Mouse (Mus musculus) layer of hippocampus, postnatal 14 days (tissue): ENCODE data around the gene Xylt2. TPM values are rescaled to one million over a fixed set of nuclear protein-coding genes. Genes with fewer than 3 reads are reported as not detected.
"Not testable (repeated sequence)": the region's sequence is repeated elsewhere in the genome, so short reads cannot be mapped to it uniquely, and the experiment has no call there.

Source experiments
- DNase-seq, 2 experiments: peaks; one replicate each; pipeline ENCODE4 v3.0.0; 2021 to 2022; ENCODE audit warnings: low spot score in 2 of 2, mixed read lengths in 1 of 2
- long read RNA-seq, 2 experiments: library from polyadenylated mRNA; stranded (forward); transcript quantifications; one replicate each; pipeline ENCODE4 v2.0.0; 2021
- total RNA-seq, 2 experiments: library from RNA; stranded (reverse); gene quantifications; 2 replicates each; pipeline ENCODE4 v1.2.3; 2021

The Xylt2 gene
- 10 to 100 TPM; 27.3 to 36.0 TPM for total RNA-seq
- long read RNA-seq, experiment 1, transcript Xylt2-201 (11 exons, 3,442 nt), result major isoform, 54 of 78 reads
- long read RNA-seq, experiment 1, partial matches to known transcripts, result 4 of 78 reads
- long read RNA-seq, experiment 1, other reads (novel, unspliced or antisense), result 20 of 78 reads
- long read RNA-seq, experiment 2, transcript Xylt2-201 (11 exons, 3,442 nt), result major isoform, 25 of 41 reads
- long read RNA-seq, experiment 2, partial matches to known transcripts, result 0 of 41 reads
- long read RNA-seq, experiment 2, other reads (novel, unspliced or antisense), result 16 of 41 reads

DNA sequence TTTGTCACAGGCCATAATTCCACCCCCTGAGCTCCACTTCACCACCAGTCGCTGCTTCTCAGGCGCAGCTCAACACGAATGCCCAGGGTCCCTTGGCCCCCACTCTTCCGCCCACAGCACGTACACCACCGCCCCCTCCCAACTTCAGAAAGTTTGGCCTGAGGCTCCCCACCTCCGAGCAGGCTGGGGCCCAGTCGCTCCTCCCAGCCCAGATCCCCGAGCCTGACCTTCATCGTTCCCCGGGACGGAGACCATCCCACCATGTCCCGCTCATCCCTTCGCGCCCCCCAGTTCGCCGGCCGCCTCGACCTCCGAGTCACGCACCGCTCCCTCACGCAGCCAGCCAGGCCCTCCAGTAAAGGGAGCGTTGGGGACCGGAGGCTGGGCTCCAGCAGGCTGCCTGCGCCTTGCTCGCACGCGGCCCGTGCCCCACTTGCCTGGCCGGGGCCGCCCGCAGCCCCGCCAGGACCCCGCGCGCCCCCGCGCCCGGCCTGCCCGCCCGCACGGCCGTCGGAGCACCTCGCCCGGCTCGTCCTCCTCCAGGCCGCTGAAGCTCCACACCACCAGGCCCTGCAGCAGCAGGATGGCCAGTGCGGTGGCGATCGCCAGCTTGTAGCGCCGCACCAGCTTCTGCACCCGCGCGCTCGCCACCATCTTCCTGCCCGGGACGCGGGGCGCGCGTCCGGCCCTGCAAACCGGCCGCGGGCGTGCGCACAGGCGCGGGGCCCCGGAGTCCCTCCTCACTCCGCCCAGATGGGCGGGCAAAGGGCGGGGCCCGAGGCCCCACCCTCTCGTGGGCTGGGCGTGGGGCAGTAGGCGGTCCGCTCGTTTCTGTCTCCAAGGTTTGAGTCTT, at the start of gene Xylt2:
Gene Xylt2 (minus strand): TSS at position 762 of the 853 bp plus-strand sequence.
- DNase-seq, result peak; percentile 85 to 91

DNA sequence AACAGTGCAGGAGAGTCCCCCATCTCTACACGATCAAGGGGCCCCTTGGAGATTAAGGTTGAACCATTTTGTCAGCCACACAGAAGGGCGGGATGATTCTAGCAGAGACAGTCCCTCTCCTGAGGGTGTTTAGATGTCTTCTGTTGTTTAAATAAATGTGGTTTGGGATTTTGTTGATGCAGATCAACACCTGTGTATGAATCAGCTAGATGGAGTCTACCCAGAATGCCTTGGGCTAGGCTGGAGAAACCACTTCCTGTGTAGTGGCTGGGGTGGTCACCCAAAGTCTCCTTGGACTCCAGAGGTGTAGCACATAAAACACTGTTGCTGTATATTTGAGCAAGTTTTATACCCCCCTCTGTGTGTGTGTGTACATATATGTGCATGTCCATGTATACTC, 41.9 kb upstream of the Xylt2 start:
- no peak for DNase-seq

DNA sequence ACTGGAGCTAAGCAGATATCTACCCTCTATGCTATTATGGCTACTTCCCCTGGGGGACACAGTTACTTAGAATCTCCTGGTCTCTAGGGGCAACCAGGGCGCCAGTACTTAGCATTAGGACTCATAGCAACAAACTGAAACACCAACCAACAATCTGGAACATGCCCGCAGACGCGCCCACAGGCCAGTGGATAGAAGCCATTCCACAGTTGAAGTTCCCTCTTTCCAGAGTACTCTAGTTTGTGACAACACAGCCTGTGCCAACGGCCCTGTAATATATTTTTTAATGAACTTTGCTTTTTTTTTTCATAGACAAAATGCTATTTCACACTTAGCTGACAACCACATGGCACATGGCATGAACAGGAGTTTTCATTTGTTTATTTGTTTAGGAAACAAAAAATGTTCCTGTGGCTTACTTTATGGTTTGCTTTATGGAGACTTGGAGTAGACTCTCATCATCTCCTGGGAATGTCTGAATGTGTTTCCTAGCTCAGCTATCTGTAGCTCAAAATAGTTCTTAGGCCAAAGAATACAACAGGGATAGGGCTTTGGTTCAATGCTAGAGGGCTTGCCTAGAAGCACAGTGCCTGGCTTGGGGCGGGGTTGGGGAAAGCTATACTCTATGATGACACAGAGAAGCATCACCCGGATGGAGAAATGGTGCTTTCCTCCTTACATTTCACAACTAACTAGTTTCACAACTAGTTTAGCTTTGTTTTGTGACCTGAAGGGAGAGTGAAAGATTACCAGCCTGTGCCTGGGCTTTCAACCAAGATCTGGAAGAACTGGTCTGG, 41.0 kb upstream of the Xylt2 start:
- no peak for DNase-seq

DNA sequence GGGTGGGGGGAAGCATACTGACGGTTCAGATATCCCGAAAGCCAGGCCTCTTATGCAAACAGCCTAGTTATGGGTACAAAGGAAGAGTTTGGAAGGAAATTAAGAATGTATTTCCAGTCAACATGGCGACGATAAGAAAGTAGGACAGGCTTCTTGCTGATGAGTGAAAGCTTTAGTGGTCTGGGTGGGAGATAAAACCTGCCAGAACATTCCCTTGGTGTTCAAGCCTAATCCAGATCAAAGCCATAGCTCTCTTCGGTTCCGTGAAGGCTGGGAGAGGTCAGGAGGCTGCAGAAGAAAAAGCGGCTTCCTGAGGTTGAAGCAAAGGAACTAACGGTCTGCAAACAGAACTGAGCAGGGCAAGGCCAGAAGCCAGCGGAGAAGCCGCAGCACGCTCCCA, 39.9 kb upstream of the Xylt2 start:
- DNase-seq, result no peak

DNA sequence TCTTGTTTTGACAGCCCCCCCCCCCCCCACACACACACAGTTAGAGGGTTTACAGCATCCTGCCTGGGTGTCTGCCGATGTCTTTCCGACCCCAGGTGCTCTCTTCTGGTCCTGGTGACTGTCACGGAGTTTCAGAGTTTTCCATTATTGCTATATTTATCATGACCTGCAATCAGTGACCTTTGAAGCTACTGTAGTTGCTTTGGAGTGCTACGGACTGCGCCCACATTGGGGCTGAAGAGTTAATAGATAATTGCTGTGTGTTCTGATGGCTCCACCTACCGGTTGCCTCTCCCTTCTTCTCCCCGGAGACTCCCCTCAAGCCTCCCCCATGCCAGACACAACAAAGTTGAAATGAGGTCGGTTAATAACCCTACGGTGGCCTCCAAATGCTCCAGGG, 39.4 kb upstream of the Xylt2 start:
- DNase-seq, result no peak

DNA sequence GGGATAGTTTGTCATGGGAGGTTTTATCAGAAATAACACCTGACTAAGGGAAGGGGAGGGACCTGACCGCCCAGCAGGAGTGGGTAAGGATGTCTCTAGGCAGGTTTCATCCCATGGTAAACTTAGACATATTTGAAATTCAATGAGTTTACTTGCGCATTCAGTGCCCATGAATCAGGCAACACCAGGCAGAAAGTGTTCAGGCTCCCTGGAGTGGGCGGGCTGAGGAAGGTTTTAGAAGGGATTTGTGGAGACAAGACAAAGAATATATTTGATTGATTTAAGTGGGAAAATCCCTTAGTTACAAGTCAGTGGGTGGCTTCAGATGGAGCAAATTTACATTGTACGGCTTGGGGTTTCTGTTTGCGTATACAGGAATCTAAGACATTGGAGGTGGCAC, 38.3 kb upstream of the Xylt2 start:
- no peak for DNase-seq

DNA sequence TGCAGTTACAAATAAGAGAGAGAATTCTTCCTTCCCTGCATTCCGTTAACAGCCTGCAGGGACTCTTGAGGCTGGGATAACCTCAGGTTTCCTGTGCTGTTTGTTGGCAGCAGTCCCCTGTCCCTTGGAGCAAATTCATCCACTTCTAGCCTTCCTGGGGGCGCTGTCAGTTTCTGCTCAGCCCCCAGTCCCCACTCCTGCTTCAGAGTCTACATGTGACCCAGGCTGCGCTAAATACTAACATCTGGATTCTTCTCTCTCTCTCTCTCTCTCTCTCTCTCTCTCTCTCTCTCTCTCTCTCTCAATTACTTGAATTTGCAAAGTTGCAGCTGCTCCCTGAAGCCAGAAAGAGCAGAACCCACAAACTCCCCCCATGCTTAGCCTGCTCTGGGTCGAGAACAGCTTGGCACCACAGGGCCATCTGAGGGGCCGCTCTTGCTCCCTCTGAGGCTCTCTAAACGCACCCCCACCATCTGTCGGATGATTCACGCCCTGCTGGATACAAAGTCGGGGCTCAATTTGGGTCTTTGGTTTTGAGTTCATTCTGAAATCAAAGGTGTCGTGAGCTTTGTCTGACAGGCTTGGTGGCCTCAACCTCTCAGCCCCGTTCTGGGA, 36.0 kb upstream of the Xylt2 start:
- no peak for DNase-seq

DNA sequence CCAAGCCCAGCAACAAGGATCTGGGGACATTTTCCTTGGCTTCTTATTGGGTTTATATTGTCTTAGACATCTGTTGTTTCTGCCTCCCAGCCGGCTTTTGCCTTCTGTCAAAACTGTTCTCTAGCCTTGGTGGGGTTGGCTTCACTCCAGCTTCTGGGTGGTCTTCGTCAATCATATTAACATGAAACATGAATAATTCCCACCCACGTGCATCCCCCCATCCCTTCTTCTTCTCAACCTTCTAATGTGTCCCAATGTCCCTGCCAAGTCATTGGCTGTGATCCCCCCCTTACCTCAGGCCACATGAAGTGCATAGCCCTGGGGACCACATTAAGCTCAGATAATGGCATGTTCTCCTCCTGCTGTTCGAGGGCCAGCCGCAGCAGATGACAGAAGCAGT, 27.2 kb upstream of the Xylt2 start, which contains the start of gene Gm11541:
Gene Gm11541 (minus strand): TSS at position 28 of the 400 bp plus-strand sequence.
- DNase-seq, result no peak

DNA sequence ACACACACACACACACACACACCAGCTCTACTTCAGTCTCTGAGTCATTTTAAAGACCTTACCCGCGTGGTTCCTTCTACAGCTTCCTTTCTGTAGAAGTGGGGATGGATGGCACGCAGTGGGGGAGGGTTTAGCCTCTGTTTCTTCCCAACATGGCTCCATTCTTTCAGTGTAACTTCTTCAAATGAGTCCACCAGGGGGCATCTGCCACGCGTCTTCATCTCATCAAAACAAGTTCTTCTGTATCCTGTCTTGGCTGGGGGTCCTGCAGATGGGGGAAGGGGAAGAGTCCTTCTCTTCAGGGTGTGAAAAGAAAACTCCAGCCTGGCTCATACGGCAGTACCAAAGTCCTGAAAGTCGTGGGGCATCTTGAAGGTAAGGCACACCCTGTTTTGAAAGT, 26.7 kb upstream of the Xylt2 start:
- no peak for DNase-seq

DNA sequence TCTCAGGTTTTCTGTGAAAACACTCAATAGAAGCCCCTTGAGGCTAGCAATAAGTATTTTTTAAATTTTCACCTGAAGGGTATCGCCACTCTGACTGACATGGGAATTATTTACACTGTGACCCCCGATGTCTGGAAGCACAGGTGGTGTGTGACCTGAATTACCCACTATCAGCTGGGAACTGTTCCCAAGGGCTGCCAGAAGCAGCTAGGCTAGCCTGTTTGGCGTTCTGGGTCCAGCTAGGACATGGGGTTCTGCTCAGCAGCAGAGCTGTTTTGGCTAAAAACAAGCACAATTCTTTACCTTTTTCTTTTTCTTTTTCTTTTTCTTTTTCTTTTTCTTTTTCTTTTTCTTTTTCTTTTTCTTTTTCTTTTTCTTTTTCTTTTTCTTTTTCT, 24.9 kb upstream of the Xylt2 start:
- no peak for DNase-seq

DNA sequence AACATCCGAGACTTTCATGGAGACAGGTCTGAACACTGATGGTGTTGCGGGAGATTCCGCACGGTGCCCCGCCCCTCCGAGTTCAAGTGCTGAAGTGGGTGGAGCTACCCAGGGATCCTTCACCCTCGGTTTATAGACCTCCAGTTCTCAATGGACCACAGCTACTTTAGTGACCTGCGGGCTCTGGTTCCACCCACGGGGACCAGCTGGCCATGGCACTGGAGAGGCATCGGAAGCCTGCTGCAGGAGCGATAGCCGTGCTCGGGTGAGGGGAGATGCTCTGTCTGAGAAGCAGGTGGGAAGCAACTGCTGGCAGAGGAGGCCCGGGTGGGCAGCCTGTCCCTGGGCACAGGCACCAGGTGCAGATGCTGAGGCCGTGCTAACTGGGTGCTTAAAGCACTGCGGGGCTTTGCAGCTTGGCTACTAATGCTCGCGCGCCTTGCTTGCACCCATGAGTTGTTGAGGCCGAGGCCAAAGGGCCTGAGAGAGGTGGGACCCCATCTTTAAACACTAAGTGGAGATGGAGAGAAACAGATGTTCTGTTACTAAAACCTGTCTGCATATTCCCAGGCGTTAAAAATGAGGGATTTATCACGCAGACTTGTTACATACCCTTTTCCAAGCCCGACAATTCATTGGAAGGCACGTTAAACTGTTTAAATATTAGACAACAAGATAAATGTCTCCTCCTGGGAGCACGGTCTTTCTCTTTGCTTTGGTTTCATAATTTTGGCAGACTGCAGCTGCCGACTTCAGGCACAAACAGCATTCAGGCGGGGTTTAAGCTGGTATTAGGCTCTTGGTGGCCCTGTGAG, 24.3 kb upstream of the Xylt2 start:
- no peak for DNase-seq

DNA sequence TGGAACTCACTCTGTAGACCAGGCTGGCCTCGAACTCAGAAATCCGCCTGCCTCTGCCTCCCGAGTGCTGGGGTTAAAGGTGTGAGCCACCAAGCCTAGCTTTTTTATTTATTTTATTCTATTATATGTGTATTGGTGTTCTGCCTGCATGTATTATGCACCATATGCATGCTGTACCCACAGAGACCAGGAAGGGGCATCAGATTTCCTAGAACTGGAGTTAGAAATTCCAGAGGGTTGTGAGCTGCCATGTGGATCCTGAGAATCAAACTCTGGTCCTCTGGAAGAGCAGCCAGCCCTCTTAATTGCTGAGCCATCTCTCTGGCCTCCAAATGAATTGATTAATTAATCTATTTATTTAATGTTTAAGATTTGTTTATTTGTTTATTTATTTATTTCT, 22.1 kb upstream of the Xylt2 start:
- DNase-seq, result no peak

DNA sequence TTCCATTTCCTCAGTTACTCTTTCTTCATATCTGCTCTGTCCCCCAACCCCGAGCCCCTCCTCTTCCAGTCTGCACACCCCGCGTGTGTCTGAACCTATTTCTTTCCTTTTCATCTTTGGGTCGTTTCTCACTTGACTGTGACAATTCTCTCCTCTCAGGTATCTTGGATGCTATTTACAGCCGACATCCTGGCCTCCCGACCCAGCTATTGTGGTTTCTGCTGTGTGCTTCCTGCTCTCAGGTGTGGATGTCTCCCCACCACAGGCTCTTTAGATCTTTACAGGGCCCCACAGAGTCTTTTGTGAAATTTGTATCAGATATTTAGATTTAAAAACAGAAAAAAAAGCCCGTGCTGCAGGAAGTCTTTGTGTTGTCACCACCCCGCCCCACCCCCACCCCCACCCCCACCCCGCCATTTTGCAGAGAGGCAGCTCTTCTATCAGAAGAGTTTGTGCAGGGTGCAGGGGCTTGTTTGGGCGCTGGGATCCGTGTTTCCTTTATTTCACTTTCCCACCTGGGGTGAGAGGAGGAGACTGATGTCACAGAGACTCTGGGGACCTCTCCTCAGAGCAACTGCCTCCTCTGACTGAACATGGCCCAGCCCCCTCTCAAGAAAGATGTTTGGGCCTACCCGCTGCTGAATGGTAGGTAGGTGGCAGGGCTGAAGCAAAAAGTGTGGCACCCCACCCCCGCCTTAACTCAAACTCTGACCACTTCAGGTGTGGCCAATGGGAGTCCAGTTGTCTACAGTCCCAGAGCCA, 20.6 kb upstream of the Xylt2 start:
- DNase-seq, result no peak

DNA sequence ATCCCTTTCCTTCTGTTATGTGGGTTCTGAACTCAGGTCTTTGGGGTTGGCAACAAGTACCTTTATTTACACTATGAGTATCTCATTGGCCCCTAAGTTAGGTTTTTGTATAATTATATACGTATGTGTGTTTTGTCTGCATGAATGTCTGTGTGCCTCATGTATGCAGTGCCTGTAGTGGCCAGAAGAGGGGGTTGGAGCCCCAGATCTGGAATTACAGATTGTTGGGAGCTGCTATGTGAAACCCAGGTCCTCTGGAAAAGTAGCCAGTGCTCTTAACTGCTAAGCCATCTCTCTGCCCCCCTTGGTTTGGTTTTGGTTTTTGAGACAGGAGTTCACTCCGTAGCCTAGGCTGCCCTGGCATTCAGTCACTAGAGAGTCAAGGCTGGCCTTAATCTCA, 19.8 kb upstream of the Xylt2 start:
- DNase-seq, result no peak

DNA sequence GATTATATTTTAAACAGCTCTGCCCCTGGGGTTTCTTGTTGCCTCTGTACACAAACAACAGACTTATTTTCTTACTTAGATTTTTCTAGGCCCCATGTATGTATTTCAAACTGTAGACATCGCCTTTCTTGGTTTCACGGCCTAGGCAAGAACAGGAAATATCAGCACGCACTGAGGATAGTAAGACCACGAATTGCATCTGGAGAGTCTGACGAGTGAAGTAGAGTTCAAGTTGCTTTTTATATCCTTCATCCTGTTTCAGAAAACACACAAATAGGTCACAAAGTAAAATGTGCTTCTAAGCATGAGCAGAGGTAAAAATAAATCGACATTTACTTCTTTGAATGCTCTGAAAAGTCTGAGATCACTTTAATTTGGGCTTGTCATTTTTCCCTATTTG, 18.2 kb upstream of the Xylt2 start:
- DNase-seq, result no peak

DNA sequence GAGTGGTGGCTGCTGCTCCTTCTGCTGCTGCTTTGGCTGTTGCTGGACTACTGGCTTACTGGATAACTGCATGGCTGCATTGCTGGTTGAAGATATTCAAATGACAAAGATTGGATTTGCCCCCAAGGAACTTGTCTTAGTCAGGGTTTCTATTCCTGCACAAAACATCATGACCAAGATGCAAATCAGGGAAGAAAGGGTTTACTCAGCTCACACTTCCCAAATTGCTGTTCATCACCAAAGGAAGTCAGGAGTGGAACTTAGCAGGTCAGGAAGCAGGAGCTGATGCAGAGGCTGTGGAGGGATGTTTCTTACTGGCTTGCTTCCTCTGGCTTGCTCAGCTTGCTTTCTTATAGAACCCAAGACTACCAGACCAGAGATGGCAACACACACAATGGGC, 15.2 kb upstream of the Xylt2 start:
- DNase-seq, result not testable (repeated sequence)

DNA sequence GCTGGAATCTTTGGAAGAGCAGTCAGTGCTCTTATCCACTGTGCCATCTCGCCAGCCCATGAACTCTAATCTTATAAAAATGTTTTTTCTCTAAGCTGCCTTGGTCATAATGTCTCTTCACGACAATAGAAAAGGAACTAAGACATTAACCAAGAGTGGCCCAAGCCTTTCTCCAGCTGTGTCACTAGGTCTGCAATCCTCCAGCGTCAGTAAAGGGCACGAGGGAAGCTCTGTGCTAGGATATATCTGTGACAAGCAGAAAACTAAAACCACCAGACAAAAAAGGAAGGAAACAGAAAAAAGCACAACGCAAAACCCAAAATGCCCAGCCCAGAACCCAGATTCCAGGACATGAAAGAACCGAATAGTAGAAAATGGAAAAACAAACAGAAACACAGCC, 9.9 kb upstream of the Xylt2 start:
- no peak for DNase-seq

DNA sequence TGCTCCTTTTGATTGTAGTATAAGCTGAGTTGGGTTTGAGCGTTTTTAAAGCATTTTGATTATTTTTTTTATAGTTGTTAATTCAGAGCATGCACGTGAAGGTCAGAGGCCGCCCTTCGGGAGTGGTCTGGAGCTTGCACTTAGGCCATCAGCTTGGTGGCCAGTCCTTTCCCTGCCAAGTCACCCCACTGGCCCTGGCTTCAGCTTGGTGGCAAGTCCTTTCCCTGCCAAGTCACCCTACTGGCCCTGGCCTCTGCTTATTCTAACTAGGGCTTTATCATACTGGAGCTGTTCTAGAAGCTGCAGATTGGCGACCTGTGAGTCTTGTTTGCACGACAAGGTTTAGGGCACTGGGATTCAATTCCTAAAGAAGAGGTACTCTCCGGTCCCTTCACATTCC, 5.1 kb upstream of the Xylt2 start:
- no peak for DNase-seq

DNA sequence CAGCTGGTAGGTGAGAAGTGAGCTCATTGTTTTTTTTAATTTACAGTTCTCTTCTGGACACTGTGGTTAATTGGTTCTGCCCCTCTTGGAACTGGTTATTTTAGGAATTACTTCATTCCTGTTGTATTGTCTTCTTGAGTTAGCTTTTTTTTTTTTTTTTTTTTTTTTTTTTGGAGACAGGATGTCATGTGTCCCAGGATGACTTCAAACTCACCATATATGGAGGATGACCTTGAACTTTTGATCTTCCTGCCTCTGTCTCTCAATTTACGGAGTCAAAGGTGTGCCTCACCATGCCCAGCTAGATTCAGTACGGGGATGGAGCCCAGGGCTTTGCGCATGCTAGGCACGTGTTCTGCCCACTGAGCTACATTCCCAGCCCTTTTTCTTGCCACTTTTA, 4.3 kb upstream of the Xylt2 start:
- no peak for DNase-seq

DNA sequence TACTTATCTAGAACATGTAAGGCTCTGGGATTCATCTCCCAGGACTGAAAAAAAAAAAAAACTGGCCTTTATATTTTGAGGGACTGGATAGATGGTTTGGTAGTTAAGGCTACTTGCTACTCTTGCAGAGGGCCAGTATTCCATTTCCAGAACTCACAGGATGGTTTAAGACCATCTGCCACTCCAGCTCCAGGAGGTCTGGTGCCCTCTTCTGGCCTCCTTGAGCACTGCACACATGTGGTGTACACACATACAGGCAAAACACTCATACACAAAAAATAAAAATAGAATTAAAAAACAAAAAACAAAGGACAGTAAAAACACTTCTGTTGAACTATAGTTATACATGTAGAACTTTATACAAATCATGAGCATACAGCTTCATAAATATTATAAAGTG, 3.3 kb upstream of the Xylt2 start:
- no peak for DNase-seq
